Mouse (Mus musculus) CH12.LX (cell line): Measurements from ENCODE around the gene Erbb4. TPM values are rescaled to one million over a fixed set of nuclear protein-coding genes. Genes with fewer than 3 reads are reported as not detected.

Experiments used
- DNase-seq: peaks from one replicate; pipeline ENCODE4 v3.0.0-alpha.2; 2013; ENCODE audit errors: extremely low read depth
- H3K27ac ChIP-seq: 2 replicates; pipeline ENCODE4 v1.5.1; 2012; ENCODE audit warnings: low read depth, mild to moderate bottlenecking, control low read depth, moderate library complexity; ENCODE audit not compliant: insufficient read depth
- H3K27me3 ChIP-seq: replicated peaks from 2 replicates; pipeline ENCODE3; 2012; ENCODE audit warnings: inconsistent platforms
- H3K36me3 ChIP-seq, 2 experiments: replicated peaks in 1 of 2; 2 replicates each; pipeline versions ENCODE3 to v1.6.1; 2012; ENCODE audit warnings: inconsistent platforms in 1 of 2, low read length in 1 of 2, mild to moderate bottlenecking in 1 of 2, mixed read lengths in 1 of 2, moderate library complexity in 1 of 2; ENCODE audit not compliant: control insufficient read depth in 1 of 2, insufficient read depth in 1 of 2
- H3K4me1 ChIP-seq, 2 experiments: 2 replicates each; pipeline ENCODE4 v1.6.1; 2012; ENCODE audit warnings: inconsistent platforms in 1 of 2, moderate library complexity in 1 of 2; ENCODE audit not compliant: insufficient read depth in 2 of 2, control insufficient read depth in 1 of 2
- H3K4me2 ChIP-seq: 2 replicates; pipeline ENCODE4 v1.6.1; 2012; ENCODE audit warnings: low read depth, mild to moderate bottlenecking, control low read depth; ENCODE audit not compliant: poor library complexity, insufficient read depth, severe bottlenecking
- H3K4me3 ChIP-seq, 3 experiments: fragments of 150-350 bp in 1 of 3; sonication (generic) in 1 of 3; replicated peaks in 1 of 3; 2 replicates each; pipeline versions ENCODE3 to v1.5.1; 2011 to 2012; ENCODE audit warnings: low read depth in 2 of 3, low read length in 2 of 3, mild to moderate bottlenecking in 2 of 3, moderate library complexity in 2 of 3, control low read depth in 1 of 3, improper control_type of control experiment in 1 of 3, inconsistent platforms in 1 of 3, mixed read lengths in 1 of 3; ENCODE audit not compliant: poor library complexity in 1 of 3
- H3K79me2 ChIP-seq: replicated peaks from 2 replicates; pipeline ENCODE4 v1.6.1; 2012; ENCODE audit warnings: mild to moderate bottlenecking, moderate library complexity; ENCODE audit not compliant: control insufficient read depth, poor library complexity, insufficient read depth, severe bottlenecking; ENCODE audit errors: extremely low read depth
- H3K9ac ChIP-seq: 2 replicates; pipeline ENCODE4 v1.6.1; 2012; ENCODE audit warnings: low read depth, mild to moderate bottlenecking, control low read depth, moderate library complexity; ENCODE audit not compliant: insufficient read depth
- H3K9me3 ChIP-seq: replicated peaks from 2 replicates; pipeline ENCODE3; 2012; ENCODE audit warnings: low read length, inconsistent platforms, mixed read lengths
- BHLHE40 ChIP-seq: IDR thresholded peaks from 2 replicates; pipeline ENCODE4 v1.6.1; 2011; ENCODE audit warnings: mild to moderate bottlenecking, low read depth, low read length, improper control_type of control experiment
- CTCF ChIP-seq, 2 experiments: IDR thresholded peaks in 1 of 2; conservative IDR thresholded peaks in 1 of 2; 2 replicates each; pipeline ENCODE4 v1.5.1; 2011 to 2012; ENCODE audit warnings: low read depth in 2 of 2, low read length in 2 of 2, improper control_type of control experiment in 1 of 2, inconsistent platforms in 1 of 2, mild to moderate bottlenecking in 1 of 2, moderate library complexity in 1 of 2
- EP300 ChIP-seq: IDR thresholded peaks from 2 replicates; pipeline ENCODE4 v1.6.1; 2011; ENCODE audit warnings: low read length, improper control_type of control experiment
- HCFC1 ChIP-seq: IDR thresholded peaks from 2 replicates; pipeline ENCODE4 v1.6.1; 2012; ENCODE audit warnings: low read depth, mild to moderate bottlenecking, inconsistent platforms, low read length, improper control_type of control experiment
- JUND ChIP-seq: conservative IDR thresholded peaks from 2 replicates; pipeline ENCODE4 v1.6.1; 2011; ENCODE audit warnings: low read depth, low read length, improper control_type of control experiment
- MAZ ChIP-seq: IDR thresholded peaks from 2 replicates; pipeline ENCODE4 v1.6.1; 2012; ENCODE audit warnings: low read depth, mild to moderate bottlenecking, inconsistent platforms, low read length, improper control_type of control experiment, moderate library complexity
- MYC ChIP-seq: IDR thresholded peaks from 2 replicates; pipeline ENCODE4 v1.6.1; 2011; ENCODE audit warnings: low read depth, mild to moderate bottlenecking, improper control_type of control experiment, low read length
- NRF1 ChIP-seq: IDR thresholded peaks from 2 replicates; pipeline ENCODE4 v1.6.1; 2014; ENCODE audit warnings: low read depth, mild to moderate bottlenecking, inconsistent platforms, low read length, improper control_type of control experiment, moderate library complexity
- PAX5 ChIP-seq: IDR thresholded peaks from 2 replicates; pipeline ENCODE4 v1.6.1; 2012; ENCODE audit warnings: low read length, inconsistent platforms, mixed read lengths
- POLR2A ChIP-seq: IDR thresholded peaks from 2 replicates; pipeline ENCODE4 v1.6.1; 2011; ENCODE audit warnings: low read depth, mild to moderate bottlenecking, improper control_type of control experiment, low read length
- RAD21 ChIP-seq: IDR thresholded peaks from 2 replicates; pipeline ENCODE4 v1.6.1; 2011; ENCODE audit warnings: low read depth, mild to moderate bottlenecking, low read length, improper control_type of control experiment, moderate library complexity
- RCOR1 ChIP-seq: conservative IDR thresholded peaks from 2 replicates; pipeline ENCODE4 v1.6.1; 2012; ENCODE audit warnings: low read depth, mild to moderate bottlenecking, inconsistent platforms, low read length, improper control_type of control experiment
- SIN3A ChIP-seq: IDR thresholded peaks from 2 replicates; pipeline ENCODE4 v1.6.1; 2012; ENCODE audit warnings: low read length, improper control_type of control experiment, inconsistent platforms
- TBP ChIP-seq: conservative IDR thresholded peaks from 2 replicates; pipeline ENCODE4 v1.6.1; 2011; ENCODE audit warnings: low read depth, low read length, improper control_type of control experiment
- ZC3H11A ChIP-seq: IDR thresholded peaks from 2 replicates; pipeline ENCODE4 v1.6.1; 2012; ENCODE audit warnings: low read depth, mild to moderate bottlenecking, inconsistent platforms, low read length, improper control_type of control experiment
- ZKSCAN1 ChIP-seq: IDR thresholded peaks from 2 replicates; pipeline ENCODE4 v1.6.1; 2012; ENCODE audit warnings: low read depth, inconsistent platforms, low read length, improper control_type of control experiment, borderline replicate concordance
- dilution Hi-C: fragments of 300-500 bp; cut with MboI; formaldehyde crosslinking; loops from 2 replicates; pipeline ENCODE4 v1.14.3; 2020; ENCODE audit warnings: low sequenced_read_pairs; ENCODE audit not compliant: extremely low pct_unique_long_range_greater_than_20kb, extremely low pct_ligation_motif_present
- in situ Hi-C: fragments of 300-500 bp; cut with MboI; formaldehyde crosslinking; loops from 3 replicates; pipeline ENCODE4 v1.14.3; 2019; ENCODE audit warnings: low sequenced_read_pairs, low pct_ligation_motif_present, low pct_unique_long_range_greater_than_20kb, mixed read lengths
- polyA plus RNA-seq: library from polyadenylated mRNA; unstranded; fragments of >175 nt; gene quantifications from 2 replicates; pipeline ENCODE4 v1.2.1, GENCODE M21; 2012; ENCODE audit warnings: low read depth; ENCODE audit not compliant: insufficient read length
- total RNA-seq, 2 experiments: library from RNA; depleted of rRNA; stranded (reverse); fragments of 300-350 nt in 1 of 2; fragments of >200 nt in 1 of 2; gene quantifications; 2 replicates each; pipeline ENCODE4 v1.2.3; 2012 to 2014

Gene Erbb4
- total and polyA plus RNA-seq, 3 experiments = not detected

GRCm38 (mm10) chr1:68839352-68839751, 268.5 kb downstream of the Erbb4 start:
- in situ Hi-C loops = no loop called here
- H3K79me2 ChIP-seq = no peaks in the 10 kb centered on the region
- no peaks in the 10 kb centered on the region for H3K27me3 ChIP-seq
- no peak for TF ChIP-seq BHLHE40
- TF ChIP-seq HCFC1 = no peak
- TF ChIP-seq POLR2A = no peak
- TF ChIP-seq SIN3A = no peak
- TF ChIP-seq, all 38 proteins: peak for 0
- no peak overlapping the region for H3K9ac ChIP-seq
- H3K4me1 ChIP-seq = no peaks in the 10 kb centered on the region
- no peaks in the 10 kb centered on the region for H3K36me3 ChIP-seq
- no peak for DNase-seq
- H3K9me3 ChIP-seq = peaks cover 7% of the 10 kb centered on the region
- H3K4me2 ChIP-seq = no peak overlapping the region
- no peak overlapping the region for H3K27ac ChIP-seq
- H3K4me3 ChIP-seq = no peak overlapping the region
- dilution Hi-C loops = no loop called here

GRCm38 (mm10) chr1:68834686-68835085, 273.2 kb downstream of the Erbb4 start:
- no peaks in the 10 kb centered on the region for H3K79me2 ChIP-seq
- H3K4me3 ChIP-seq = no peak overlapping the region
- no peaks in the 10 kb centered on the region for H3K36me3 ChIP-seq
- H3K27me3 ChIP-seq = no peaks in the 10 kb centered on the region
- no peak for DNase-seq
- H3K4me1 ChIP-seq = no peaks in the 10 kb centered on the region
- H3K9ac ChIP-seq = no peak overlapping the region
- no peak overlapping the region for H3K27ac ChIP-seq
- in situ Hi-C loops (no loop called here), dilution Hi-C loops (no loop called here)
- peaks cover 17% of the 10 kb centered on the region for H3K9me3 ChIP-seq
- no peak overlapping the region for H3K4me2 ChIP-seq
- TF ChIP-seq EP300 (no peak), ZC3H11A (no peak), MAZ (no peak), POLR2A (no peak), RAD21 (no peak)

DNA sequence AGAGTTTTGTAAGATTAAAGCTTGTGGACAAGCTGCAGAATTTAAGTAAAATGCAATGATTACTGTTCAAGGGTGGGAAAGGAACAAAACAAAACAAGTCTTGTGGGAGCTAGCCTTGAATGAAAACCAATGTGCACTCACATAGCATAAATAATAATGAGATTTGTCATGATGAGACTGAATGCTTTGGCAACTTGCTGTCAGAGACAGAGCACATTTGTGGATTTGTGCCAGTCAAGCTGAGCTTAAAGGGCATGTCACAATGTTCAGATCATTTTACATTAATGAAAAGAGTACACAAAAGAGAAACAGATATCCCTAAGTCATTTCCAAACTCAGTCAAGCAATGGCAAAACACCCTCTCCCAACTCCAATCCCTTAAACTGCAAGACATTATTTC, 275.8 kb downstream of the Erbb4 start:
- H3K79me2 ChIP-seq = no peaks in the 10 kb centered on the region
- dilution Hi-C loops = no loop called here
- H3K27me3 ChIP-seq = no peaks in the 10 kb centered on the region
- H3K9me3 ChIP-seq = peaks cover 16% of the 10 kb centered on the region
- TF ChIP-seq NRF1 (no peak), PAX5 (no peak), CTCF (conservative IDR thresholded peaks at IDR 0.05 in 1 of 2, IDR thresholded peaks at IDR 0.05 in 1 of 2; ENCODE audit: low read depth in 2 of 2, low read length in 2 of 2) (no peak), JUND (no peak), MYC (no peak), SIN3A (no peak), RCOR1 (no peak), BHLHE40 (no peak), ZKSCAN1 (no peak), TBP (no peak)
- H3K4me2 ChIP-seq = no peak overlapping the region
- in situ Hi-C loops = no loop called here
- H3K4me1 ChIP-seq = no peaks in the 10 kb centered on the region
- no peak overlapping the region for H3K4me3 ChIP-seq
- no peaks in the 10 kb centered on the region for H3K36me3 ChIP-seq
- no peak for DNase-seq
- no peak overlapping the region for H3K9ac ChIP-seq
- no peak overlapping the region for H3K27ac ChIP-seq
